Mouse (Mus musculus) erythroblast, embryonic 14.5 days (primary cell): ENCODE data around the gene Gpc3.

Experiments
- GATA1 ChIP-seq: IDR thresholded peaks from 2 replicates; pipeline ENCODE4 v1.6.1; 2012; ENCODE audit warnings: low read length, inconsistent platforms, mixed read lengths
- TAL1 ChIP-seq: IDR thresholded peaks from 3 replicates; pipeline ENCODE4 v1.6.1; 2012; ENCODE audit warnings: low read length, inconsistent platforms, mixed read lengths

GRCm38 (mm10) chrX:52362241-52363011 is 251.3 kb downstream of the Gpc3 start:
- TF ChIP-seq TAL1 (no peak), GATA1 (no peak)
